Mouse (Mus musculus) heart, postnatal 10 days (tissue): Measurements from ENCODE around the gene Lrrc20. TPM values are rescaled to one million over a fixed set of nuclear protein-coding genes. Genes with fewer than 3 reads are reported as not detected.
"Not testable (repeated sequence)": the region's sequence is repeated elsewhere in the genome, so short reads cannot be mapped to it uniquely, and the experiment has no call there.

Source experiments
- DNase-seq, 2 experiments: peaks; one replicate each; pipeline ENCODE4 v3.0.0; 2021
- intact Hi-C: fragments of 180-260 bp; cut with DNase I; formaldehyde crosslinking; loops from one replicate; pipeline ENCODE4 v1.15.1; 2025
- total RNA-seq, 2 experiments: library from RNA; stranded (reverse); gene quantifications; 2 replicates each; pipeline ENCODE4 v1.2.3; 2021

Gene Lrrc20
- total RNA-seq, result 10 to 100 TPM; 19.1 to 22.9 TPM

- DNase-seq, result peak; percentile 94 to 95
- intact Hi-C loops, result loop anchor here (5.0 kb wide), 1 partner anchor 171 kb away; the partner anchor contains the start of gene Ppa1
Measured at GRCm38 (mm10) chr10:61475594-61476439, at the start of gene Lrrc20. Lrrc20 (plus strand) TSS chr10:61475801.

GRCm38 (mm10) chr10:61426251-61426757, 49.3 kb upstream of the Lrrc20 start:
- DNase-seq, result peak; percentile 82 to 88

GRCm38 (mm10) chr10:61427951-61428350, 47.6 kb upstream of the Lrrc20 start:
- intact Hi-C loops, result no loop called here

More at GRCm38 (mm10) chr10:61426251-61426757, 49.3 kb upstream of the Lrrc20 start:
- intact Hi-C loops, result no loop called here

GRCm38 (mm10) chr10:61428416-61428815, 47.2 kb upstream of the Lrrc20 start:
- DNase-seq, result no peak
- intact Hi-C loops, result no loop called here

More at GRCm38 (mm10) chr10:61427951-61428350, 47.6 kb upstream of the Lrrc20 start:
- no peak for DNase-seq

- intact Hi-C loops, result no loop called here
- no peak for DNase-seq
Measured at GRCm38 (mm10) chr10:61429043-61429442, 46.6 kb upstream of the Lrrc20 start.

GRCm38 (mm10) chr10:61431375-61431774, 44.2 kb upstream of the Lrrc20 start:
- intact Hi-C loops, result no loop called here
- no peak for DNase-seq

GRCm38 (mm10) chr10:61440202-61440800, 35.3 kb upstream of the Lrrc20 start:
- DNase-seq, result no peak
- intact Hi-C loops, result no loop called here

- intact Hi-C loops, result no loop called here
- DNase-seq, result no peak
Measured at GRCm38 (mm10) chr10:61443456-61443855, 32.1 kb upstream of the Lrrc20 start.

- no peak for DNase-seq
- intact Hi-C loops, result no loop called here
Measured at GRCm38 (mm10) chr10:61443876-61444275, 31.7 kb upstream of the Lrrc20 start.

- DNase-seq, result no peak
- intact Hi-C loops, result no loop called here
Measured at GRCm38 (mm10) chr10:61445016-61445415, 30.6 kb upstream of the Lrrc20 start.

- intact Hi-C loops, result no loop called here
- peak in 1 of 2 experiments; percentile 38 for DNase-seq
Measured at GRCm38 (mm10) chr10:61447581-61448353, 27.8 kb upstream of the Lrrc20 start.

- DNase-seq, result no peak
- intact Hi-C loops, result no loop called here
Measured at GRCm38 (mm10) chr10:61448834-61449233, 26.8 kb upstream of the Lrrc20 start.

- DNase-seq, result peak; percentile 31 to 49
- intact Hi-C loops, result no loop called here
Measured at GRCm38 (mm10) chr10:61451463-61451930, 24.1 kb upstream of the Lrrc20 start.

- peak; percentile 47 to 56 for DNase-seq
Measured at GRCm38 (mm10) chr10:61451931-61452617, 23.5 kb upstream of the Lrrc20 start.

GRCm38 (mm10) chr10:61452645-61453044, 23.0 kb upstream of the Lrrc20 start, which contains the start of gene Eif4ebp2:
Eif4ebp2 (minus strand) TSS chr10:61452661.
- intact Hi-C loops, result no loop called here

More at GRCm38 (mm10) chr10:61451931-61452617, 23.5 kb upstream of the Lrrc20 start:
- intact Hi-C loops, result no loop called here

GRCm38 (mm10) chr10:61453171-61453570, 22.4 kb upstream of the Lrrc20 start:
- intact Hi-C loops, DNase-seq: not testable (repeated sequence)

More at GRCm38 (mm10) chr10:61452645-61453044, 23.0 kb upstream of the Lrrc20 start, which contains the start of gene Eif4ebp2:
- peak; percentile 99 to 100 for DNase-seq

GRCm38 (mm10) chr10:61457182-61457581, 18.4 kb upstream of the Lrrc20 start:
- no peak for DNase-seq
- intact Hi-C loops, result no loop called here

- DNase-seq, result no peak
- intact Hi-C loops, result no loop called here
Measured at GRCm38 (mm10) chr10:61465009-61465408, 10.6 kb upstream of the Lrrc20 start.

- no peak for DNase-seq
Measured at GRCm38 (mm10) chr10:61466242-61466641, 9.4 kb upstream of the Lrrc20 start.

GRCm38 (mm10) chr10:61466873-61467272, 8.7 kb upstream of the Lrrc20 start:
- intact Hi-C loops, result loop anchor here (1.0 to 2.0 kb wide), 2 partner anchors 135 to 192 kb away; no protein-coding TSS in a partner anchor

More at GRCm38 (mm10) chr10:61466242-61466641, 9.4 kb upstream of the Lrrc20 start:
- intact Hi-C loops, result loop anchor here (2.0 kb wide), 1 partner anchor 193 kb away; no protein-coding TSS in a partner anchor

More at GRCm38 (mm10) chr10:61466873-61467272, 8.7 kb upstream of the Lrrc20 start:
- DNase-seq, result peak in 1 of 2 experiments; percentile 56
